Mouse (Mus musculus): ENCODE data around the gene Rab14.

DNA sequence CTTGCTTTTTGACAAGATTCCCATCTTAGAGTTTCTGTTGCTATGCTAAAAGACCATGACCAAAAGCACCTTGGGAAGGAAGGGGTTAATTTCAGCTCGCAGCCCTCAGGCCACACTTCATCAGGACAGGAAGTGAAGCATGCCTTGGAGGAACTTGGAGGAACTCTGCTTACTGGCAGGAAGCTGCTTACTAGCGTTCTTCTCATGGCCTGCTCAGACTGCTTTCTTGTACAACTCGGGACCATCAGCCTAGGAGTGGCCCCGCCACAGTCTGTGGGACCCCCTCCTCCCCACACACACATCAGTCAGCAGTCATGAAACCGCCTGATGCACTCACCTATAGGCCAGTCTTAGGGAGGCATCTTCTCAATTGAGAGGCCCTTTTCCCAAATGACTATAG is 26.8 kb downstream of the Rab14 start:
- no peak for TF ChIP-seq CTCF (IDR thresholded peaks at IDR 0.05; ENCODE audit: borderline replicate concordance, extremely low read depth, insufficient read depth, insufficient read length)
- TF ChIP-seq POLR2A (IDR thresholded peaks at IDR 0.05; ENCODE audit: borderline replicate concordance, extremely low read depth, insufficient read depth, insufficient read length, poor library complexity, severe bottlenecking): no peak
